Mouse (Mus musculus) midbrain, postnatal 0 days (tissue): ENCODE measurements around the gene Tmem239. TPM values are rescaled to one million over a fixed set of nuclear protein-coding genes. Genes with fewer than 3 reads are reported as not detected.
A peak's percentile ranks its signal among the peaks of the same experiment; 100 is the strongest.

ENCODE experiments used
- ATAC-seq: fragments of 200-750 bp; cut with Nextera tagmentation; 2 replicates; pipeline ENCODE4 v1.8.0; 2017; ENCODE audit warnings: moderate number of reproducible peaks, mild to moderate bottlenecking, moderate TSS enrichment, moderate library complexity; ENCODE audit not compliant: low FRiP score
- DNase-seq: peaks from one replicate; pipeline ENCODE4 v3.0.0-alpha.2; 2015; ENCODE audit warnings: low spot score
- H3K27ac ChIP-seq: fragments of 300-500 bp; sonication (generic); 2 replicates; pipeline ENCODE4 v1.5.1; 2014; ENCODE audit warnings: low read depth, mild to moderate bottlenecking, low read length, mixed read lengths
- H3K27me3 ChIP-seq: fragments of 300-500 bp; sonication (generic); 2 replicates; pipeline ENCODE4 v1.6.1; 2014; ENCODE audit warnings: low read length, control low read depth, mixed read lengths; ENCODE audit not compliant: insufficient read depth
- H3K36me3 ChIP-seq: fragments of 300-500 bp; sonication (generic); 2 replicates; pipeline ENCODE4 v1.6.1; 2014; ENCODE audit warnings: low read length, control low read depth, mixed read lengths; ENCODE audit not compliant: insufficient read depth
- H3K4me1 ChIP-seq: fragments of 300-500 bp; sonication (generic); 2 replicates; pipeline ENCODE4 v1.6.1; 2014; ENCODE audit warnings: mild to moderate bottlenecking, control low read depth, antibody characterized with exemption, low read length, mixed read lengths; ENCODE audit not compliant: insufficient read depth
- H3K4me2 ChIP-seq: fragments of 300-500 bp; sonication (generic); 2 replicates; pipeline ENCODE4 v1.6.1; 2014; ENCODE audit warnings: low read depth, mild to moderate bottlenecking, low read length, mixed read lengths; ENCODE audit not compliant: poor library complexity, severe bottlenecking
- H3K4me3 ChIP-seq: fragments of 300-500 bp; sonication (generic); 2 replicates; pipeline ENCODE4 v1.5.1; 2014; ENCODE audit warnings: low read depth, mild to moderate bottlenecking, low read length, moderate library complexity
- H3K9ac ChIP-seq: fragments of 300-500 bp; sonication (generic); replicated peaks from 2 replicates; pipeline ENCODE4 v1.6.1; 2014; ENCODE audit warnings: mild to moderate bottlenecking, low read length, moderate library complexity, mixed read lengths; ENCODE audit not compliant: poor library complexity, severe bottlenecking
- H3K9me3 ChIP-seq: fragments of 300-500 bp; sonication (generic); 2 replicates; pipeline ENCODE4 v1.6.1; 2016; ENCODE audit warnings: low read length, control low read depth
- CTCF ChIP-seq: IDR thresholded peaks from 2 replicates; pipeline ENCODE4 v1.5.1; 2016; ENCODE audit warnings: antibody characterized with exemption, mild to moderate bottlenecking
- WGBS: fragments of 180-500 bp; shearing (Covaris S2); extraction: QIAGEN DNeasy Blood & Tissue Kit; methylation state at CpG from one replicate; pipeline ENCODE4 v1.1.7; 2014; 5-methylcytosine and 5-hydroxymethylcytosine counted together
- polyA plus RNA-seq: library from polyadenylated mRNA; unstranded; fragments of >200 nt; fragmentation: Nextera tagmentation; extraction: Ambion mirVana; gene quantifications from 2 replicates; pipeline ENCODE4 v1.2.1, GENCODE M21; 2015
- total RNA-seq: library from RNA; depleted of rRNA; stranded (reverse); fragments of >200 nt; gene quantifications from 2 replicates; pipeline ENCODE4 v1.2.3, GENCODE M21; 2014

Gene Tmem239
- total and polyA plus RNA-seq, 2 experiments from 2014 or later: not detected

DNA sequence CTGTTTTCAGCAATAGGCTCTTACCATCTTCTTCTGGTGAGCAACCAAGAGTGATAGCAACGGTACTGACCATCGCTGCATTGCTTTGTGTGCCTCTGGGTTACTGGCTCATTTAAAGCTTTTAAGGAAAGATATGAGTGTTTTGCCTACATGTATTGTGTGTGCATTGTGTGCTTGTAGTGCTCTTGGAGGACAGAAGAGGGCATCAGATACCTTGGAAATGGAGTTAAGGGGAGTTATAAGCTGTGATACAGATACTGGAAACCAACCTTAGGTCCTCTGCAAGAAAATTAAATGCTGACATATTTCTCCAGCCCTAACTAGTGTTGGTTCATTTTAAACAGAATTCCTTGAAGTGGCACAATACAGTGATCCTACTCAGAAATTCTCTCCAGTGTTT, 17.5 kb upstream of the Tmem239 start:
- Histone ChIP-seq H3K4me3 (no peak overlapping the region), H3K4me2 (no peak overlapping the region), H3K9ac (no peak overlapping the region), H3K36me3 (peaks cover 12% of the 10 kb centered on the region; the same call in 1 of the 2 replicates), H3K27me3 (no peaks in the 10 kb centered on the region), H3K4me1 (no peaks in the 10 kb centered on the region), H3K27ac (no peak overlapping the region), H3K9me3 (no peaks in the 10 kb centered on the region)
- ATAC-seq (no peak), DNase-seq (peak; percentile 5)
- WGBS: 87% methylated on average over 2 of the region's 2 CpGs
- TF ChIP-seq CTCF: peak; percentile 54

DNA sequence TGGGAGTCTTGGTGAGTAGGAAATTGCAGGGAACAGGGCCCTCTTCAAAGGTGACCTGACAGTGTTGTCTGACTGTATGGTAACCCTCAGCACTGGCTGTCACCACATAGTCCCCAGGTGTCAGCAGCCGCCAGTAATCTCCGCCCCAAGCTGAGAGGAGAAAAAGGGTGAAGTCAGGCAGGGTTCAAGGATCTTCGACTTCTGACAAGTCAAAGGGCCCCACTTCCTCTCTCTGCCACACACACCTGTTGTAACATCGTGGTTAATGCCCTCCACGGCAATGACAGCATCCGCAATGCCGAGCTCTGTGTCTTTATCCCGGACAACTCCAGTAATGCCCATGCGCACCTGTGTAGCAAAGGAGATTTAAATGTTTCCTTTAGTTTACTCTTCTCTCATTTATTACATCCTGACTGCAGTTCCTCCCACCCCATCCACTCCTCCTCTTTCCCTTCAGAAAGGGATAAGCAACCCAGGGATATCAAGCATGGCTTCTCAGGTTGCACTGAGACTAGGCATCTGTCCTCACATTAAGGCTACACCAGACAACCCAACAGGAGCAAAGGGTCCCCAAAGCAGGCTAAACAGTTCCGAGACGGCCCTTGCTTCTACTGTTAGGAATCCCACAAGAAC, 15.2 kb upstream of the Tmem239 start:
- ATAC-seq: no peak
- Histone ChIP-seq H3K4me1 (no peaks in the 10 kb centered on the region), H3K4me3 (no peak overlapping the region), H3K27me3 (no peaks in the 10 kb centered on the region; the same call in 1 of the 2 replicates), H3K9ac (no peak overlapping the region), H3K4me2 (no peak overlapping the region), H3K27ac (no peak overlapping the region), H3K9me3 (no peaks in the 10 kb centered on the region), H3K36me3 (peaks cover 12% of the 10 kb centered on the region; the same call in 1 of the 2 replicates)
- no peak for DNase-seq
- TF ChIP-seq CTCF: no peak
- WGBS: 90% methylated on average over 11 of the region's 11 CpGs

GRCm38 (mm10) chr2:130392836-130393235, 13.4 kb upstream of the Tmem239 start:
- Histone ChIP-seq H3K36me3 (peaks cover 12% of the 10 kb centered on the region; the same call in 1 of the 2 replicates), H3K4me3 (no peak overlapping the region), H3K9ac (no peak overlapping the region), H3K27ac (no peak overlapping the region), H3K4me1 (0 out of 2 replicates have a peak, but pooled peaks cover 8% of the 10 kb centered on the region), H3K9me3 (no peaks in the 10 kb centered on the region), H3K4me2 (no peak overlapping the region), H3K27me3 (no peaks in the 10 kb centered on the region; the same call in 1 of the 2 replicates)
- DNase-seq (no peak), ATAC-seq (no peak)
- no peak for TF ChIP-seq CTCF
- 89% methylated on average over 3 of the region's 3 CpGs for WGBS

DNA sequence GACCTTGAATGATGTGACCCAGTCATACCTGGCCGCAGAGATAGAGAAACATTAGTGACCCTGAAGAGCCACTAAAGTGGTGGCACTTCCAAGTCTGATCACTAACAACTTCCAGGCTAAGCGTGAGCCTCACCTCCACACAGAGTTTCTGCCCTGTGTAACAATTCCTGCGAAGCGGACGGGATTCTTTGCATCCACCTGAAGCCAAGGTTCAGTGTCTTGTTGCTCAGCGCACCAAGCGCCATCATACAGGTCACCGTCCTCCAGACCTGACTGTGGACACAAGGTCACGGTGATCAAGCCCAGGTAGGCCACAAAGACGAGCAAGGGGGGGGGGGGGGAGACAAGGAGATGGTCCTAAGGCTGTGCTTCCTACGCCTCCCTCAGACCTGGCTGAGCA, 10.6 kb upstream of the Tmem239 start:
- DNase-seq (no peak), ATAC-seq (no peak)
- Histone ChIP-seq H3K27me3 (no peaks in the 10 kb centered on the region; the same call in none of the 2 replicates), H3K9me3 (no peaks in the 10 kb centered on the region), H3K9ac (no peak overlapping the region), H3K36me3 (peaks cover 12% of the 10 kb centered on the region; the same call in 1 of the 2 replicates), H3K27ac (no peak overlapping the region), H3K4me2 (no peak overlapping the region), H3K4me1 (0 out of 2 replicates have a peak, but pooled peaks cover 8% of the 10 kb centered on the region), H3K4me3 (no peak overlapping the region)
- TF ChIP-seq CTCF: no peak
- 95% methylated on average over 11 of the region's 11 CpGs for WGBS

DNA sequence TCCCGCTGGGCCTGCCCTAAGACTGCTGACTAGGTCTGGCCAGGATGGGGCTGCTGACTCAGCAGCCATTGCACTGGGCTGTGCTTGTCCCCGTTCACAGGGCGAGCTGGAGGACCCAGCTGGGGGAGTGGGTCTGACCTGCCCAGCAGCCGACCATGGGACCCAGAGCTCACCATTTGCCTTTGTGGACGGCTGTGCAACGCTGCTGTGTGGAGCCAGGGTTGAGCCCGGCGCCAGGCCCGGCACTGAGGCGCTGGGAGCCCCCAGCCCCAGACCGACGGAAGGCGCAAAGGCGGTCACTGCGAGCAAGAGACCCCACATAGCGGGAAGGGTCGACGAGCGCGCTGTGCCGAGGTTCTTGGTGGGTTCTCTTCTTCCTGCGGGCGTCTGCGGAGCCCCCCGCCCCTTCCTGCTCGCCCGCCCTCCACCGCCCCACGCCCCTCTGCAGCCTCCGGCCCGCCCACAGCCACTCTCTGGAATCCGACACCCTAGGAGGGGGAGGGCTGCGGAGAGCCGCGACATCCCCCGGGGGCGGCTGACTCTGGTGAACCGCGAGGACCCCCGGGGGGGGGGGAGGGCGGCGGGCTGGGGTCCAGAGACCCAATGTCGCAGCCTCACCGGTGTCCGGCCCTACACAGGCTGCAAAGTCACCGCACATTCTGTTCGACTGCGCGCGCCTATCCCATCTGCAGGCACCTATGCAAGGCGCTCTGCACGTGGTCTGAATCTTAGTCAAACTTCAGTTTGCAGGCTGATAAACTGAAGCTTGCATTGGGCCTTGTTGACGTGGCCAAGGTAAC, 8.9 kb upstream of the Tmem239 start, which contains the start of gene Cpxm1:
Cpxm1 (minus strand) TSS at position 389 of the 800 bp plus-strand sequence.
- WGBS: 1% methylated on average over 40 of the region's 53 CpGs
- Histone ChIP-seq H3K4me1 (0 out of 2 replicates have a peak, but pooled peaks cover 8% of the 10 kb centered on the region), H3K4me2 (peak within 1 kb of the TSS; percentile 92), H3K9ac (peak within 1 kb of the TSS; percentile 62), H3K4me3 (peak within 1 kb of the TSS; percentile 49), H3K9me3 (no peaks in the 10 kb centered on the region), H3K27ac (0 out of 2 replicates have a peak within 1 kb of the TSS, but pooled peaks have one; percentile 18), H3K36me3 (peaks cover 11% of the 10 kb centered on the region; the same call in 1 of the 2 replicates), H3K27me3 (no peaks in the 10 kb centered on the region; the same call in none of the 2 replicates)
- ATAC-seq (peak; percentile 71; the same call in 1 of the 2 replicates), DNase-seq (peak; percentile 33)
- TF ChIP-seq CTCF: no peak
